Mouse (Mus musculus) MEL (cell line): ENCODE results near the gene Dpp4. TPM values are rescaled to one million over a fixed set of nuclear protein-coding genes. Genes with fewer than 3 reads are reported as not detected.

Experiments
- polyA plus RNA-seq, 2 experiments: library from polyadenylated mRNA; stranded (reverse) in 1 of 2; unstranded in 1 of 2; fragments of >175 nt in 1 of 2; fragments of >200 nt in 1 of 2; gene quantifications; 2 replicates each; pipeline versions ENCODE4 v1.2.1 to v1.2.4; 2012; ENCODE audit warnings: low replicate concordance in 2 of 2, low read depth in 1 of 2; ENCODE audit not compliant: insufficient read length in 2 of 2, insufficient read depth in 1 of 2, missing spikeins in 1 of 2
- total RNA-seq: library from RNA; depleted of rRNA; stranded (reverse); fragments of 300-350 nt; gene quantifications from 2 replicates; pipeline ENCODE4 v1.2.3, GENCODE M21; 2012; rRNA removed

Gene Dpp4
- total and polyA plus RNA-seq, 3 experiments, result 40.4 to 99.1 (median 64.1) TPM

Other genes starting within 250 kb of the Dpp4 start
- not detected in 2 replicates for gene Gcg, start 71.4 kb upstream of the Dpp4 start, total RNA-seq
- not detected for gene Gcg, start 71.4 kb upstream of the Dpp4 start, polyA plus RNA-seq
- gene Fap, start 161.8 kb upstream of the Dpp4 start, total RNA-seq, result 0.07 and 0.23 TPM in 2 replicates
- gene Fap, start 161.8 kb upstream of the Dpp4 start, polyA plus RNA-seq, result under 1 TPM in 1 of 2 experiments, not detected in 1; 0.17 TPM
- 11.4 and 12.8 TPM in 2 replicates for gene Ifih1, start 234.0 kb upstream of the Dpp4 start, total RNA-seq
- gene Ifih1, start 234.0 kb upstream of the Dpp4 start, polyA plus RNA-seq, result 10 to 100 TPM; 41.5 to 71.9 TPM